Mouse (Mus musculus) spleen, adult 18-20 months (tissue): Measurements from ENCODE around the gene Dap3.
A peak's percentile ranks its signal among the peaks of the same experiment; 100 is the strongest.
"Not testable (repeated sequence)": the region's sequence is repeated elsewhere in the genome, so short reads cannot be mapped to it uniquely, and the experiment has no call there.

Source experiments
- DNase-seq, 2 experiments: peaks; one replicate each; pipeline ENCODE4 v3.0.0; 2022; ENCODE audit warnings: mixed read lengths in 2 of 2

Dap3 gene

DNA sequence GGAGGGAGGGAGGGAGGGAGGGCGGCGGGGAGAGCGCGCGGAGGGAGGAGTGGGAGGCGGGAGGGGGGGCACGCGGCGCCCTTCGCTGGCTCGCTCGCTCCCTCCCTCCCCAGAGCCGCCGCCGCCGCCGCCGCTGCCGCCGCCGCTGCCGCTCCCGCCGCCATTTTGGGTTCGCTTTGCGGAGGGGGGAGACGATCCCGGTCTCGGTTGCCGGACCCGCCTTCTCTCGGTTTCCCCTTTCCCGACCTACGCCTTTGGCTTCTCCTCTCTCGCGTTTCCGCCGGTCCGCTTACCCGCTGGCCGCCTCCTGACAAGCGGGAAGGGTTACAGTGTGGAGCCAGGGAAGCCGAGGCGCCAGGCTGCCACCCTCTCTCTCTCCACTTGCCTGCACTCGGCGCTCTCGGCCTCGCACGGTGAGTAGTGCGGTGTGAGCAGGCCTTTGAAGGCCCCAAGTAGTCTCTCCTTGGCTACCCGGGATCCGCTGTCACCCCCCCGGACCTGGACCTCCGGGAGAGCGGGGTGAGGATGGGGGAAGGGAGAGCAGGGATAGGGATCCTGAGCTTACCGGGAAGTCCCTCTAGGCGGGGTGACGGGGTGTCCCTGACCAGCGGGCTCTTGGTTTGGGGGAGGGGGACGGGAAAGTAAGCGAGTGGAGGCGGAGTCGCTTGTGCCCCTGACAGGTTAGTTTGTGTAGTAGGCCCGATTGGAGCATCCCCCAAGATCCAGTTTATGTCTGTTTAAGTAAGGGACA lies at the start of gene Dap3, which contains the start of gene Ash1l:
Gene Dap3 (minus strand): TSS at position 606 of the 751 bp plus-strand sequence.
Gene Ash1l (plus strand): TSS at position 47 of the 751 bp plus-strand sequence.
- DNase-seq = peak; percentile 64 to 74

DNA sequence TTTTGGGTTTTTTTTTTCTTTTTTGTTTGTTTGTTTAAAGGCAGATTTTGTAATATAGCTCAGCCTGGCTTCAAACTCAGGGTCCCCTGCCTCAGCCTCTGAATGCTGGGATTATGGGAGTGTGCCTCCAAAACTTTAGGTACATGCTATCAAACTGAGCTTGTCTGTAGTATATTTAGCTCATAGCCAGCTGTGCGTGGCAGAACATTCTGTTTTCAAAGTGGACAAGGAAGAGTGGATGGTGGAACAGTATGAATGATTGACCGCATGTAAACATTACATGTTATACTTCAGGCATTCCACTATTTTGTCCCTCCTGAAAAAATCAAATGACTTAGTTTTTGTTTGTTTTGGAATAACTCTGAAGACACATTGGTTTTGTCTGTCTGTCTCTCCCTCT lies 41.8 kb upstream of the Dap3 start:
- DNase-seq = no peak

GRCm38 (mm10) chr3:88983921-88984381 lies 33.0 kb upstream of the Dap3 start:
- DNase-seq = no peak

DNA sequence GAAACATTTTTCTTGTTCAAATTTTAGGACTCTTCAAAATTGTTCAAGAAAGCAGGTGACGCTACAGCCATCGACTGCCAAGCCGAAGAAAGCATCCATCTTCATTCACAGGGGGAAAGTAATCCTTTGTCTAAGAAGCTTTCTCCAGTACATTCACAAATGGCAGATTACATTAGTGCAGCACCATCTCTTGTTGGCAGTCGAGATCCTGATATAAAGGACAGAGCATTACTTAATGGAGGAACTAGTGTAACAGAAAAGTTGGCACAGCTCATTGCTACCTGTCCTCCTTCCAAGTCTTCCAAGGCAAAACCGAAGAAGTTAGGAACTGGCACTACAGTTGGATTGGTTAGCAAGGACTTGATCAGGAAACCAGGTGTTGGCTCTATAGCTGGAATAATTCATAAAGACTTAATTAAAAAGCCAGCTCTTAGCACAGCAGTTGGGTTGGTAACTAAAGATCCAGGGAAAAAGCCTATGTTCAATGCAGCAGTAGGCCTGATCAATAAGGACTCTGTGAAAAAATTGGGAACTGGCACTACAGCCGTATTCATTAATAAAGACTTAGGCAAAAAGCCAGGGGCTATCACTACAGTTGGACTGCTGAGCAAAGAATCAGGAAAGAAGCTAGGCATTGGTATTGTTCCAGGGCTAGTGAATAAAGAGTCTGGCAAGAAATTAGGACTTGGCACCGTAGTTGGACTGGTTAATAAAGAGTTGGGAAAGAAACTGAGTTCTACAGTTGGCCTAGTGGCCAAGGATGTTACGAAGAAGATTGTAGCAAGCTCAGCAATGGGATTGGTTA lies 30.4 kb upstream of the Dap3 start:
- DNase-seq = no peak

DNA sequence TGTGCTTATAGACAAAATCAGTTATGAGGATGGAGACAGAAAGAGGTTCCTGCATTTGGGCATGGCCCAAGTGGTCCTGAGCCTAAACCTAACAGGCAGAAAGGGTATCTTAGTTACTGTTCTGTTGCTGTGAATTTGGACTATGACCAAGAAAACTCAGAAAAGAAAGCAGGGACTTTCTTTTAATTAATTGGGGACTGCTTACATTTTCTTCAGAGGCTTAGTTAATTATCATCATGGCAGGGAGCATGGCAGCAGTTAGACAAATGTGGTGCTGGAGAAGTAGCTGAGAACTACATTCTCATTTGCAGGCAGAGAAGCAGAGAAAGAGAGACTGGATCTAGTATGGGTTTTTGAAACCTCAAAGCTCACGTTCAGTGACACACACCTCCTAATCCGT lies 24.0 kb upstream of the Dap3 start:
- no peak for DNase-seq

DNA sequence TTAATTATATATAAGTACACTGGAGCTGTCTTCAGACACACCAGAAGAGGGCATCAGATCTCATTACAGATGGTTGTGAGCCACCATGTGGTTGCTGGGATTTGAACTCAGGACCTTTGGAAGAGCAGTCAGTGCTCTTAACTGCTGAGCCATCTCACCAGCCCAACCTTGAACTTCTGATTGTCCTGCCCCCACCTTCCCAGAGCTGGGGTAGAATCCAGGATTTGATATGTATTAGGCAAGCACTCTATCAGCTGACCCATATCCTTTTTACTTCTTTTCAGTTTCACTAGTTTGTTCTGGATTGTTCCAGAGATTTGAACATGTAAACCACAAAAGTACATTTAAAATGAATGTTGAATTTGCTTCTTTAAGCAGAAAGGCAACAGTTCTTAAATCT lies 12.2 kb upstream of the Dap3 start:
- DNase-seq = not testable (repeated sequence)

- DNase-seq = no peak
These were observed 2.8 kb upstream of the Dap3 start for GRCm38 (mm10) chr3:88953736-88954135.

DNA sequence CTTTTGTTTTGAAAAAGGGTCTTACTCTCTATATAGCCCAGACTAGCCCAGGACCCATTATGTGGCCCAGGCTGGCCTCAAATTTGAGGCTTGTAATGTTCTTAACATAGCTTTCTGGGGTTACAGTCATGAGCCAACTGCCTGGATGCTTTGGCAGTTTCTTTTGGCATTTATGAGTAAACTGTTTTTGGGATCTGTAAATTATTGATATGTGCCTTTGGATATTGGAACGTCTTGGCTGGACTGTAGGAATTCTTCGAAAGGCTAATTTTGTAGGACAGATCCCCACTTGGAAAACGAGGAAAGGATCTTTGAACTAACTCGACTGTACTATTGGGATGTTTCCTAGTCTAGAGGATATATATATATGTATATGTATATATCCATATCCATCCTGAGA lies 2.3 kb upstream of the Dap3 start:
- DNase-seq = no peak

- DNase-seq = no peak
These were observed 383 bp upstream of the Dap3 start for GRCm38 (mm10) chr3:88951327-88951800.

DNA sequence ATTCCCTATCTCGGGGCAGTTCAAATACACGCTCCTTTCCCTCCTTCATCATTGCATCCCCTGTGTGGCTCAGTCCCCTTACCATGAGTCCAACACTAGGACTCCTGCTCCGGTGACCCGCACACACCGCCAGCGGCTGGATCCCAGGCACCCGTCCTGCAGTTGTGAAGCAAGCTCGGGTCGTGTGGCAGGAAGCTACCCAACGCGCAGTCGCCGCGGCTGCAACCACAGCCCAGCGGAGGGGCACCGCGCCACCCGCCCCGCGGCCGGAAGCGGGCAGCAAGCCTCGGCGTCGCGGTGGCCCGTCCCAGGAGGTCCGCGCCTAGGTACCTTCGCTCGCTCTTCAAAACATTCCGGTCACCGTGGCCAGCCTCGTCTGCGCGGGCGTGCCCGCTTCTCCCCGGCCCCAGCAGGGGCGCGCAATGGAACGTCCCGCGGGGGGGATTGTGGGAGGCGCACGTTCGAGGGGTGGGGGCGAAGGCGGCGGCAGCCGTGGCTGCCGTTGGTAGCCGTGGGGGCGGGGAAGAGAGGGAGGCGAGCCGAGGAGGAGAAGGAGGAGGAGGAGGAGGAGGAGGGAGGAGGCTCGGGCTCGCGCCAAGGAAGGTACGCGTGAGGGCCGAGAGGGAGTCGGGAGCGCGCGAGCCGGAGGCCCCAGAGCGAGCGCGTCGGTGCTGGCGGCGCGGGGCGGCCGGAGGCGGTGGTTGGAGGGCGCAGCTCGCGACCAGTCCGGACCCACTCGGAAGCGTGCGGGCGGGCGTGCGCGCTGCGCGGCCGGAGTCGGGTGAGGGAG lies 1.0 kb downstream of the Dap3 start:
- DNase-seq = peak; percentile 79 to 81

DNA sequence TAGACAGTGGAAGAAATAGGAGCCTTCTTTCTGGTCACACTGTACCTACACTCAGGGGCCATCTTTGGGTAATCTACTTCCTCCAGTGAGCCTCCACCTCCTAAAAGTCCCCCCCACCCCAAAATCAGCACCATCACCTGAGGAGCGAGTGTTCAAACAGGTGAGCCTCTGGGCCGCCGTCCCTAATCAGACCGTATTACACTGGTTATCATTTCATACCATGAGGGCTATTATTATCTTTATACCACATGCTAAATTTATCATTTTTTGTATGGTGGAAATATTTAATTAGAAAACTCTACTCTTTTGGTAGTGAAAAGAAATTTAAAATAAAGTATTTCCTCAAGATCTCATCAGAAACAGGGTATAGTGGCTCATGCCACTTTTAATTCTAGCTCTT lies 6.9 kb downstream of the Dap3 start:
- no peak for DNase-seq

DNA sequence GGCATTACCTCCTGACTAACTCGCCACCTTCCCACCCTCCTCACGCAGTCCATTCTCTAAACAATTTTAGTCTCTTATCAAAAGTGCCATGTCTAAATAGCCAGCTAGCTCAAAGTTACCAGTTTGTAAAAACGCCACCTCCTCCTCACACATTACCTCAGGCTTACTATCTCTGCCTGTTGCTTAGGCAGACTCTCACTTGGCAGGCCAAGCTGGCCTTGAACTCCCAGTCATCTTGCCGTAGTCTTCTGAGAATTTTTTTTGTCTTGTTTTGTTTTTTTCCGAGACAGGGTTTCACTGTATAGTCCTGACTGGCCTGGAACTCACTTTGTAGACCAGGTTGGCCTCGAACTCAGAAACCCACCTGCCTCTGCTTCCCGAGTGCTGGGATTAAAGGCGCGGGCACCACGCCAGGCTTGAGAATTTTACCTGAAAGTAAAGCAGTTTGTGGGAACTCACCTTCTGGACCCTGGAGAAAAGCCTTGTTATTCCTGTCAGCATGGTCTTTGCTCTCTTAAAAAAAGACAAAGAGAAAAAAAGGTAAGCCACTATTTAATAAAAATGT lies 8.6 kb downstream of the Dap3 start:
- no peak for DNase-seq

DNA sequence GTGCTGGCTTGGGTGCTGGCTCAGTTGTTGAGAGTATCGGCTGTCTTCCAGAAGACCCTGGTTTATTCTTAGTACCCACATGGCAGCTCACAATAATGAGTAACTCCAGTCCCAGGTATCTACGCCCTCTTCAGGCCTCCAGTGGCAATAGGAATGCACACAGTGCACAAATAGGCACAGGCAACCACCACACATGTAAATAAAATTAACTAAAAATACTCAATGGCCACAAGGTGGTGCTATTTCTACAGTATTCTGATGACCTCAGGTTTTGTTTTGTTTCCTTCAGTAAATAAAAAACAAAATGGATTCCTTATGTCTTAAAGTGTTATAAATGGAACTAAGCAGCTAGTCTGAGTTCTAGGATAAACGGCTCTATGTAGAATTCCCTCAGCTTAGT lies 11.2 kb downstream of the Dap3 start:
- DNase-seq = no peak

- DNase-seq = no peak
These were observed 11.9 kb downstream of the Dap3 start for GRCm38 (mm10) chr3:88939071-88939470.

GRCm38 (mm10) chr3:88929501-88929900 lies 21.5 kb downstream of the Dap3 start:
- DNase-seq = no peak

- DNase-seq = no peak
These were observed 25.3 kb downstream of the Dap3 start for GRCm38 (mm10) chr3:88925651-88926050.

- no peak for DNase-seq
These were observed 26.9 kb downstream of the Dap3 start for GRCm38 (mm10) chr3:88923989-88924591.

DNA sequence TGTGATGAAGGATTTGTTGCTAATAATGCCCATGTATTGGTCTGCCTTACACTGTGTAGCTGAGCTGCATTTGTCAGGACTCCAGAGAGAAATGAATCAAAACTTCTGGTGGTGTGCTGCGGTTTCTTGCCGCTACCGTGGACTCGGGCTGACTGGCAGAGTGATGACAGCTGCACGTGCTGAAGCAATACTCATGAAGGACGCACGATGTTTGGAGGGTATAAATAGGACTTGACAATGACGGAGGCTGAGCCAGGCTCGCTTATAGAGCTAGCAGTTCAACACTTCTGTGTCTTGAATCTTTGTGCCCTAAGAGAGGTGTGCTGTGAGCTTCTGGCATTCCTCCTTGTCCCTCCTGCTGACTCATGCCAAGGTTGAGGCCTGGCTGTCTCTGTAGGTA lies 29.6 kb downstream of the Dap3 start:
- DNase-seq = no peak

DNA sequence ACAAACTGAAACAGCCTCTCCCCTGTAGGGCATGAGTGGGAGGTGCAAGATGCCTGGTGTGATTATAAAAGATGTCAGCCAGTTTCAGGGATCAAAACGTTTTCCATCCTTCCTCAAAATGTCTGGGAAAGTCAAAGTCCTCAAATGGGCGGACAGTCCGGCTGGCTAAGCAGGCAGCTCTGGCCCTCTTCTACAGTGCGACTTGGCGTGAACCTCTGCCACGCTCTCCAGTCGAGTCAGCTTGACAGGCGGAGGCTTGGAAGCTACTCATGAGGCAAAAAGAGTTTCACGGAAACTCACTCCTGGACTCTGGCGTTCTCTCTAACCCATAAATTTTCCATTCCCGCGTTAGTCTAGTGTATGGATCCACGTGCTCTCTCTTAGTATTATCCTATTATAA lies 32.0 kb downstream of the Dap3 start:
- no peak for DNase-seq

GRCm38 (mm10) chr3:88914384-88914810 lies 36.6 kb downstream of the Dap3 start:
- DNase-seq = no peak

GRCm38 (mm10) chr3:88913511-88914383 lies 37.2 kb downstream of the Dap3 start, which contains the start of gene Msto1:
TSS of gene Msto1 (minus strand) at chr3:88913999.
- peak; percentile 90 to 91 for DNase-seq
